Mouse (Mus musculus) testis, postnatal 14 days (tissue): ENCODE results near the gene Olfr1057.
"Not testable (repeated sequence)": the region's sequence is repeated elsewhere in the genome, so short reads cannot be mapped to it uniquely, and the experiment has no call there.

Source experiments
- DNase-seq: peaks from one replicate; pipeline ENCODE4 v3.0.0; 2021; ENCODE audit warnings: low spot score

The Olfr1057 gene

DNA sequence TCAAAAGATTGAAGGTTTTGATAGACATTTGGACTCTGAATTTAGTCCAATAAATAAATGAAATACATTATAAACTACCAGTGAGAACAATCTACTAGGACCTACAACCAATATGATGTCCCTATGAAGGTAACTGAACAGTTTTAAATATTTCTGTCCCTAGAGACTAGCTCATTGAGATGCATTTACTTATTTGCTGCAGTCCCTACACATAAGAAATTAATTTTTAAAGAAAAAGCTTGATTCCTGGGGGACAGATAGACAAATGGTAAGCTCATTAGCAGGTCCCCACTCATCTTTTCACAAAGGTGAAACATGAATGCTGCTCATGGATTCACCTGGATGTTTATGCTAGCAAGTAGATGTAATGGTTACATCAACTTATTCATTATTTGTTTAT lies at the start of gene Olfr1057:
Olfr1057 (minus strand) TSS at position 101 of the 400 bp plus-strand sequence.
- DNase-seq: no peak

- DNase-seq: not testable (repeated sequence)
Observed at GRCm38 (mm10) chr2:86426649-86427048, 48.5 kb upstream of the Olfr1057 start, which contains the start of gene Olfr1062. TSS of gene Olfr1062 (minus strand) at chr2:86426749.

DNA sequence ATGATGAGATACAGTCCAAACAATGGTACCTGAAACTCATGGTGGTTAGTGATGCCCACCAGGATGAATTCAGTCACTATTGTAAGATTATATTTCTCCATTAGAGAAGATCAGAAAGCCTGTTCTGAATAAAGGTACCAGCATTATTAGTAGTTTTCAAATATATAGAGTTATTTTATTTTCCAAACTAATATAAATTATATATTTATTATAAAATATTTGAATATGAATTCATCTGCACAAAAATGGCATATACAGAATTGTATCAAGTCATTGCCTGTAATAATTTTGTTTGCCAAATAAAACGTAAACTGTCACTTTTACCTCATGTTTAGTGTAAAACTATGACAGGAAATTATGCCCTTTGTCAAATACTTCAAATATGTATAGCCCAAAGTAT lies 35.8 kb upstream of the Olfr1057 start, which contains the start of gene Olfr1061:
Olfr1061 (minus strand) TSS at position 101 of the 400 bp plus-strand sequence.
- DNase-seq: no peak

DNA sequence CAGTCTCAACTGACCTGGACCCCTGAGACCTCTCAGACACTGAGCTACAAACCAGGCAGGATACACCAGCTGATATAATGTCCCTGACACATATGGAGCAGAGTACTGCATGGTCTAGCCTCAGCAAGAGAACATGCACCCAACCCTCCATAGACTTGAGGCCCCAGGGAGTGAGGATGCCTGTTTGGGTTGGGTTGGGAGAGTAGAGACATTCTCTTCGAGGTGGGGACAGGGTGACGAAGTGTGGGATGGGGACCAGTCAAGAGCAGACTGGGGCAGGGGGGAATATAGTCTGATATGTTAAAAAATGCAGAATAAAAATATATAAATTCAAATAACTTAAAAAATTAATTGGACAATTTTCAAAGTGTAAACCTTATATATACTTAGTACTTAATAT lies 16.9 kb upstream of the Olfr1057 start:
- DNase-seq: no peak

DNA sequence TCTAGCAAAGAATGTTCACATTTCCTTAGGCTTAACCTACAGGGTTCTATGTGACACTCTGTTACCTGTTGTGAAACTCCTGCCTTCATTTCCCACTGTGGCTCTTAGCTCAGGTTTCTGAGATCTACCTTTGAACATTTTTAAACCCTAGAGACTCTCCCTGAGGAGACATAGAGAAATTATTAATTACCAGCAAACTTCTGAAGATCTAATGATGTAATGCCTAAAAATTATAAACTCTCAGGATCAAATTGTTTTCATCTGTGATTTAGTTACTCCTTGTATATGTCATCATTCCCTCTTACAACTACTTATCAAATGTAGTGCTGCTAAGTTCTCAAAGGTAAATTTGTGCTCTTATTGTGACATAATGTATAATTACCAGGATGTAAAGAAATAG lies 10.3 kb upstream of the Olfr1057 start, which contains the start of gene Olfr1058:
Olfr1058 (minus strand) TSS at position 101 of the 400 bp plus-strand sequence.
- not testable (repeated sequence) for DNase-seq

- DNase-seq: not testable (repeated sequence)
Observed at GRCm38 (mm10) chr2:86366342-86366741, 11.9 kb downstream of the Olfr1057 start.

- DNase-seq: no peak
Observed at GRCm38 (mm10) chr2:86362369-86362768, 15.8 kb downstream of the Olfr1057 start, which contains the start of gene Olfr1056. TSS of gene Olfr1056 (minus strand) at chr2:86362469.

GRCm38 (mm10) chr2:86351751-86352150 lies 26.4 kb downstream of the Olfr1057 start:
- not testable (repeated sequence) for DNase-seq

DNA sequence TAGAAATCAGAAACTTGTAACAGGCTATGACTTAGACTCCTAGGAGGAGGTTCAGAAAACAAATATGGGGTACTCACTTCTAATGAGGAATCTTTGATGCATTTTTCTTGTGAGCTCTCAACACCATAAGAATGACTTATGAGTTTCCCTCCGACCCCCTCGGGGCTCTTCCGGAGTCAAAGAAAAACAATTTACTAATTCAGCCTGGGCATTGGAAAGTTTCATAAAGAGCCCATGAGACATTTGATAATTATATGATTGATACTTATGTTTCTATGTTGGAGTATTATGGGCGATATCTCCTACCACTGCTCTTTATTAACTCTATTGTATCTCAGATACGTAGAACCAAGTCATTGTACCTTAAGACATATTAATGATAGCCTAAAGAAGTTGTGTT lies 28.0 kb downstream of the Olfr1057 start, which contains the start of gene Olfr1055:
Olfr1055 (minus strand) TSS at position 101 of the 400 bp plus-strand sequence.
- no peak for DNase-seq

- DNase-seq: no peak
Observed at GRCm38 (mm10) chr2:86335333-86335732, 42.9 kb downstream of the Olfr1057 start, which contains the start of gene Olfr1054. TSS of gene Olfr1054 (minus strand) at chr2:86335433.
